Mouse (Mus musculus) myocyte (in vitro differentiated cells): ENCODE data around the gene Enam. TPM values are rescaled to one million over a fixed set of nuclear protein-coding genes. Genes with fewer than 3 reads are reported as not detected.
"Not testable (repeated sequence)": the region's sequence is repeated elsewhere in the genome, so short reads cannot be mapped to it uniquely, and the experiment has no call there.

Experiments
- H3K27me3 ChIP-seq: one replicate; pipeline ENCODE4 v1.6.1; 2011; ENCODE audit not compliant: control insufficient read depth, insufficient read depth, insufficient read length
- H3K36me3 ChIP-seq: one replicate; pipeline ENCODE4 v1.6.1; 2011; ENCODE audit not compliant: control insufficient read depth, insufficient read depth
- H3K4me2 ChIP-seq: one replicate; pipeline ENCODE4 v1.6.1; 2011; ENCODE audit warnings: low read depth, control low read depth
- H3K4me3 ChIP-seq: one replicate; pipeline ENCODE4 v1.5.1; 2011; ENCODE audit warnings: mild to moderate bottlenecking, control low read depth, moderate library complexity
- H3K79me2 ChIP-seq: one replicate; pipeline ENCODE4 v1.6.1; 2011; ENCODE audit not compliant: control insufficient read depth, insufficient read depth
- H3ac ChIP-seq: one replicate; pipeline ENCODE4 v1.6.1; 2011; ENCODE audit not compliant: control insufficient read depth, insufficient read length
- CEBPB ChIP-seq: IDR thresholded peaks from 2 replicates; pipeline ENCODE4 v1.6.1; 2011; ENCODE audit warnings: mild to moderate bottlenecking, moderate library complexity; ENCODE audit not compliant: poor library complexity, insufficient read depth, severe bottlenecking
- E2F4 ChIP-seq: IDR thresholded peaks from one replicate; pipeline ENCODE4 v1.6.1; 2011; ENCODE audit warnings: mild to moderate bottlenecking, control low read depth, moderate library complexity; ENCODE audit not compliant: insufficient read depth
- MAX ChIP-seq: IDR thresholded peaks from one replicate; pipeline ENCODE4 v1.6.1; 2011; ENCODE audit warnings: low read depth, mild to moderate bottlenecking, control low read depth
- MYOD1 ChIP-seq, 3 experiments: IDR thresholded peaks; one replicate each; pipeline ENCODE4 v1.6.1; 2011; ENCODE audit warnings: control low read depth in 2 of 3, low read depth in 2 of 3, mild to moderate bottlenecking in 2 of 3, moderate library complexity in 1 of 3; ENCODE audit not compliant: insufficient read length in 2 of 3, control insufficient read depth in 1 of 3
- MYOG ChIP-seq, 3 experiments: IDR thresholded peaks; one replicate each; pipeline ENCODE4 v1.6.1; 2011; ENCODE audit warnings: control low read depth in 2 of 3, low read depth in 2 of 3, mild to moderate bottlenecking in 2 of 3; ENCODE audit not compliant: insufficient read length in 2 of 3, control insufficient read depth in 1 of 3, insufficient read depth in 1 of 3
- POLR2A ChIP-seq: IDR thresholded peaks from one replicate; pipeline ENCODE4 v1.6.1; 2011; ENCODE audit warnings: low read depth, mild to moderate bottlenecking, control low read depth, moderate library complexity; ENCODE audit not compliant: insufficient read length
- POLR2AphosphoS2 ChIP-seq: IDR thresholded peaks from one replicate; pipeline ENCODE4 v1.6.1; 2011; ENCODE audit warnings: low read depth, control low read depth; ENCODE audit not compliant: insufficient read length
- REST ChIP-seq: IDR thresholded peaks from one replicate; pipeline ENCODE4 v1.6.1; 2011; ENCODE audit warnings: mild to moderate bottlenecking, control low read depth, moderate library complexity; ENCODE audit not compliant: insufficient read depth, insufficient read length
- SRF ChIP-seq: IDR thresholded peaks from one replicate; pipeline ENCODE4 v1.6.1; 2011; ENCODE audit warnings: low read depth; ENCODE audit not compliant: control insufficient read depth, insufficient read length
- TCF12 ChIP-seq: IDR thresholded peaks from one replicate; pipeline ENCODE4 v1.6.1; 2011; ENCODE audit warnings: mild to moderate bottlenecking, control low read depth; ENCODE audit not compliant: poor library complexity, insufficient read depth, severe bottlenecking
- TCF3 ChIP-seq: IDR thresholded peaks from one replicate; pipeline ENCODE4 v1.6.1; 2011; ENCODE audit warnings: low read depth, control low read depth; ENCODE audit not compliant: insufficient read length
- USF1 ChIP-seq: IDR thresholded peaks from one replicate; pipeline ENCODE4 v1.6.1; 2011; ENCODE audit warnings: low read depth, mild to moderate bottlenecking, control low read depth, moderate library complexity
- polyA plus RNA-seq: library from polyadenylated mRNA; unstranded; fragments of >200 nt; fragmentation: generic; extraction: Trizol; gene quantifications from one replicate; pipeline ENCODE4 v1.2.1, GENCODE M21; 2012; ENCODE audit warnings: missing spikeins

Gene Enam
- polyA plus RNA-seq, 1 experiment, result not detected

DNA sequence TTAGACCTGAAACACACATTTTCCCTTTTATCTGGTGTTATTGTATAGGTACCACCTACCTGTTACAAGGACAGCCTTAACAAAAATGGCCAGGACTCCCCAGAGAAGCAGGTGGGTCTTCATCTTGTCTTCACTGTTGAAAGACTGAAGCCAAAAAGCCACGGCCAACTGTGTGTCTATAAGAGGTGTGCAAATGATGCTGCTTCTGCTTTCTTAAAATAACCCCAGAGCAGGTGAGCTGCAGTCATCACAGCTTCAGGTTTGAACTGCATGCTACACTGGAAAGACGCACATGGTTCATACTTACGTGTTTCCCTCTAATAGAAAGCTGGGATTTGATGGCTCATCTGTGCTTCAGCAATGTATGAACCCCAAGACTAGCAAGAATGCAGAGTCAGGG, 39.9 kb downstream of the Enam start, which contains the start of gene Jchain:
Gene Jchain (minus strand): TSS at position 235 of the 400 bp plus-strand sequence.
- H3K79me2 ChIP-seq, result no peaks in the 10 kb centered on the region
- H3K4me3 ChIP-seq, result no peak within 1 kb of the TSS
- no peaks in the 10 kb centered on the region for H3K36me3 ChIP-seq
- H3K27me3 ChIP-seq, result no peaks in the 10 kb centered on the region
- TF ChIP-seq TCF12 (no peak), SRF (no peak), POLR2AphosphoS2 (no peak), MYOG (IDR thresholded peaks at IDR 0.05; ENCODE audit: control insufficient read depth in 1 of 3, insufficient read depth in 1 of 3, insufficient read length in 2 of 3, low read depth in 2 of 3) (no peak), MYOD1 (IDR thresholded peaks at IDR 0.05; ENCODE audit: control insufficient read depth in 1 of 3, insufficient read length in 2 of 3, low read depth in 2 of 3) (no peak), USF1 (no peak), MAX (no peak), TCF3 (no peak)
- H3K4me2 ChIP-seq, result no peak within 1 kb of the TSS
- H3ac ChIP-seq, result no peak within 1 kb of the TSS

DNA sequence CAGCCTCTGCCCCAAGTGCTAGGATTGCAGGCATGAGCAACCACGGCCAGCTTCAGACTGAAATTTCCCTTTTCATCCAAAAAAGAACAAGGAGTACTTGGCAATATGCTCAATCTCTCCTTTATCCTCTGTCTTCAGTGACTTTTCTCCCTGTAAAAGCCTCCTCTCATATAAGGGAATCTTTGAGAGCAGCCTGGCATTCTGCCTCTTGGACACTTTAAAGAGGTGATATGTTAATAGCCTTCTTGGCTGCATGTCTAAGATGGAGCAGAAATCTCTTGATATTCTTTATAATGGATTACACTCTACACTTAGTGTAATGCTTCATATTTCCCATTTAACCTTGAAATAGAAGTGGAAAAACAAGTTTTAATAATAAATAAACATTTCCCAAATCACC, 43.1 kb downstream of the Enam start:
- H3K36me3 ChIP-seq, result no peaks in the 10 kb centered on the region
- no peak overlapping the region for H3K4me3 ChIP-seq
- H3ac ChIP-seq, result no peak overlapping the region
- no peaks in the 10 kb centered on the region for H3K79me2 ChIP-seq
- no peaks in the 10 kb centered on the region for H3K27me3 ChIP-seq
- no peak overlapping the region for H3K4me2 ChIP-seq
- TF ChIP-seq TCF3, result no peak
- no peak for TF ChIP-seq MAX
- TF ChIP-seq CEBPB, result no peak
- no peak for TF ChIP-seq POLR2A

DNA sequence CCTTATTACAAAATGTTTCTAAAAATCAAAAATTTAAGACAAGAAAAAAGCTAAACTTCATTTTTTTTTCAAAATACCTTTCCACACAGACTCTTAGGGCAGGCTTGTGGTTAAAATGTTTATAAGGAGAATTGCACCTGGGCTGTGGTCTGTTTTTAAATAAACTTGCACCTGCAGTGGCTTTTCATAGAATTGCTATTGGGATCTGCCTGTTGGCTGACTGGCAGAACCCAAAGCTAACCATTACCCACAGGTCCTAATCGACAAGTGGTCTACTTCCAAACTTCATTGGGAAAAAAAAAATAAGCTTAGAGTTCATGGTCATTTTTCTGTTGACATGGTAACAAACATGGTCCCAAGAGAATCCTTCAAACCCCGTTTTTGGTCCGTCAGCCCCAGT, 46.9 kb downstream of the Enam start:
- Histone ChIP-seq H3ac (no peak overlapping the region), H3K79me2 (no peaks in the 10 kb centered on the region), H3K4me3 (no peak overlapping the region), H3K4me2 (no peak overlapping the region), H3K27me3 (no peaks in the 10 kb centered on the region), H3K36me3 (no peaks in the 10 kb centered on the region)
- no peak for TF ChIP-seq SRF
- no peak for TF ChIP-seq CEBPB
- no peak for TF ChIP-seq MYOD1 (IDR thresholded peaks at IDR 0.05; ENCODE audit: control insufficient read depth in 1 of 3, insufficient read length in 2 of 3, low read depth in 2 of 3)
- no peak for TF ChIP-seq TCF12
- TF ChIP-seq POLR2AphosphoS2, result no peak
- TF ChIP-seq E2F4, result no peak
- TF ChIP-seq TCF3, result no peak
- no peak for TF ChIP-seq USF1
- TF ChIP-seq REST, result no peak
- no peak for TF ChIP-seq MAX
- TF ChIP-seq MYOG (IDR thresholded peaks at IDR 0.05; ENCODE audit: control insufficient read depth in 1 of 3, insufficient read depth in 1 of 3, insufficient read length in 2 of 3, low read depth in 2 of 3), result no peak
- TF ChIP-seq POLR2A, result no peak

DNA sequence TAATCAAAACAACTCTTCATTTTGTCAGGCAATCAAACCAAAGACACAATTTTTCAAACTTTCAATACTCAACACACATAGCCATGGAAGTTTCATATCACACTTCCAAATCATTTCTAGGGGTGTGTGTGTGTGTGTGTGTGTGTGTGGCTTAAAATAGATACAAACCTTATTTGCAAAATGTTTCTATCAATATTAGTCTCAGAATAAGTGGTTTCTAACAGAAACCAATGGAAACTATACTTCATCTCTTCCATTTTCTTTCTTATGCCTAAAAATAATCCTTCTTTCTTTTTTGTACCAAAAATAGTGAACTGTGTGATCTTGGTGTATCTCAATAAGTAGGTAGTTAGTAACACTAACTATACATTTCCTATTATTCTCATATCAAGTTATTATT, 53.1 kb downstream of the Enam start:
- Histone ChIP-seq H3K4me3 (no peak overlapping the region), H3K36me3 (no peaks in the 10 kb centered on the region), H3K27me3 (no peaks in the 10 kb centered on the region), H3ac (no peak overlapping the region), H3K4me2 (no peak overlapping the region), H3K79me2 (no peaks in the 10 kb centered on the region)
- no peak for TF ChIP-seq E2F4
- no peak for TF ChIP-seq USF1
- no peak for TF ChIP-seq TCF3
- TF ChIP-seq SRF, result no peak
- no peak for TF ChIP-seq POLR2AphosphoS2
- no peak for TF ChIP-seq MYOG (IDR thresholded peaks at IDR 0.05; ENCODE audit: control insufficient read depth in 1 of 3, insufficient read depth in 1 of 3, insufficient read length in 2 of 3, low read depth in 2 of 3)
- no peak for TF ChIP-seq MAX
- no peak for TF ChIP-seq MYOD1 (IDR thresholded peaks at IDR 0.05; ENCODE audit: control insufficient read depth in 1 of 3, insufficient read length in 2 of 3, low read depth in 2 of 3)
- no peak for TF ChIP-seq CEBPB
- no peak for TF ChIP-seq POLR2A
- TF ChIP-seq REST, result no peak
- TF ChIP-seq TCF12, result no peak

DNA sequence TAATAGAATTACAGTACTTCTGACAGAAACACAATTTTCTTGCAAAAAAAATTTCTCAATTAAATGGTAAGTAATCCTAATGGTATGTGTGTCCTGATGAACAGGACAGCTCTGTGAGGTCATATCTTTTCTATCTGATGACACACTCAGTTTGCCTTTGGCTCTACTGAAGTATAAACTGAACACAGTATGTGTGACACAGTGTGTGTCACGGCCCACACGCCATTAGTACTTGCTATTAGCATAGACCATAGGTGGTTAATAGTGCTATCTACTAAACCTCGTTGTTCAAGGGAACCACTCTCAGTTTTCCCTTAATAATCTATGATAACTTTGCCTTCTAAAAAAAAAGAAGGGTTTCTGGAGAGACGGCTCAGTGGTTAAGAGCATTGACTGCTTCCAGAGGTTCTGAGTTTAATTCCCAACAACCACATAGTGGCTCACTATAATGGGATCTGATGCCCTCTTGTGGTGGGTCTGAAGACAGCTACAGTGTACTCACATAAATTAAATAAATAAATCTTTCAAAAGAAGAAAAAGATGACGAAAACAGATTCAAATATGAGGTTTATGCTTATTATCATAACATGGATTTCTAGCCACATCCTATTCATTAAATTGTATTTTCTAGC, 55.0 kb downstream of the Enam start:
- Histone ChIP-seq H3K79me2 (no peaks in the 10 kb centered on the region), H3K4me3 (no peak overlapping the region), H3ac (no peak overlapping the region), H3K27me3 (no peaks in the 10 kb centered on the region), H3K36me3 (no peaks in the 10 kb centered on the region), H3K4me2 (peak overlapping the region; percentile 45)
- TF ChIP-seq REST (no peak), TCF12 (no peak), POLR2AphosphoS2 (no peak), CEBPB (no peak), SRF (no peak)

DNA sequence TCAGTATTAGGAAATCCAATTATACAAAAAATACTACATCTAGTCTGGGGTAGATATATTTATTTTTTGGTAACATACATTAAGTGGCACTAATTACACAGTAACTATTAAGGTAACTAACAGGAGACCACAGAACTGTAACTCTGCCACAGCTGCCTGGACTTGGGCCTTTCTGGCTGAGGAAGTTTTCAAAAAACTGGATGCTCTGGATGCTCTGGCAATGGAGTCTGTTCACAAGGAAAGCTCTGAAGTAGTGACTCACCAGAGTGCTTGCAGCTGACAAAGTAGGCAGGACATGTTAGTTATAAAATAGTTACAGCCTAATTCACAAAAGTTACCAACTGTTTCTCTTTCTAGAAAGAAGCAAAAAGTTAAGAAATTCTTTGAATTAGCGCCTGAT, 56.6 kb downstream of the Enam start:
- H3K27me3 ChIP-seq, H3K4me2 ChIP-seq, H3ac ChIP-seq, H3K36me3 ChIP-seq, H3K4me3 ChIP-seq, H3K79me2 ChIP-seq: not testable (repeated sequence)
